Mouse (Mus musculus): ENCODE measurements around the gene BC030867. TPM values are rescaled to one million over a fixed set of nuclear protein-coding genes. Genes with fewer than 3 reads are reported as not detected.

The BC030867 gene
- polyA plus RNA-seq, 1 experiment from 2014 or later = 16.0 TPM

DNA sequence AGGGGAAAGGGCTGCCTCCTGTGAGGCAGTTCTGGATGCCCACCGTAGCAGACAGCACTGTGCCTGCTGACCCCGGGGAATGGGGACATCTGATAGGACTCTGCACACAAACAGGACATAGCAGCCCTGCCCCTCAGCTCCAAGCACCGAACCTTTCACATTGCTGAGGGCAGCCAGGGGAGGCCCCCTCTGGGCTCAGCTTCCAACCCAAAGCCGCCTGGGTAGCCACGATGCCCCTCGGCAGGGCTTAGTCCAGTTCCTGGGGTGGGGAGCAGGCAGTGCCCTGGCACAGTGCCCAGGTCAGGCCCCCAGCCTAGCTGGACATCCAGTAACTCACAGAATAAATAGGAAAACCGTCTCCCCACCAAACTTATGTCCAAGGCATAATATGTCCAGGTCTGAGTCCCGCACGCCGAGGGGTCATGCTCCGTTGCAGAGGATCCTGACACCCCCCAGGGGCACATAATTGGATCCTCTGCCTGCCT is 42.4 kb downstream of the BC030867 start:
- H3K27me3 ChIP-seq = no peaks in the 10 kb centered on the region
- no peak overlapping the region for H3K4me2 ChIP-seq (replicated peaks)
- no peak for ATAC-seq (ENCODE audit: insufficient number of reproducible peaks, low FRiP score, low TSS enrichment, low read depth)
- H3K9ac ChIP-seq = no peak overlapping the region
- no peak overlapping the region for H3K4me3 ChIP-seq (replicated peaks)
- H3K9me3 ChIP-seq (replicated peaks) = no peaks in the 10 kb centered on the region
- 74% methylated on average over 11 of the region's 11 CpGs for WGBS
- H3K27ac ChIP-seq (replicated peaks) = no peak overlapping the region
- H3K36me3 ChIP-seq = peaks cover 67% of the 10 kb centered on the region
- peaks cover 33% of the 10 kb centered on the region for H3K4me1 ChIP-seq

DNA sequence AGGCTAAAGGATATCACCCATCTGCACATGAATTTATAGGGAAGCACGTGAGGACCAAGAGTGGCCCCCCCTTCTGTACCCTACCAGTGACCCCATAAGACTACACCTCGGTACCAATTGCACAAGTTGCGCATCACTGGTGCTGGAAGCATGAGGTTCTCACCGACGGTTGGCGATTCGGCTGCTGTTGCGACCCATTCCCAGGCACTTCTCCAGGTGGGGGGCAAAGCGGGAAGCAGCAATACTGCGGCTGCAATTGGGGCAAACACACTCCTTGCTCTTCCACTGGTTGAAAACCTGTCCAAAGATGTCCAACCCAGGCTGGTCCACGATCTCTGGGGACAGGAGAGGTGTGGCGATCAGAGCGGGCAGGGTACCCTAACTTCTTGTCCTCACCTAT is 45.3 kb downstream of the BC030867 start:
- Histone ChIP-seq H3K4me2 (replicated peaks) (no peak overlapping the region), H3K27me3 (no peaks in the 10 kb centered on the region), H3K4me1 (peaks cover 25% of the 10 kb centered on the region), H3K9me3 (replicated peaks) (no peaks in the 10 kb centered on the region), H3K27ac (replicated peaks) (no peak overlapping the region), H3K9ac (no peak overlapping the region), H3K36me3 (peaks cover 48% of the 10 kb centered on the region), H3K4me3 (replicated peaks) (no peak overlapping the region)
- ATAC-seq (ENCODE audit: insufficient number of reproducible peaks, low FRiP score, low TSS enrichment, low read depth) = no peak
- 92% methylated on average over 13 of the region's 13 CpGs for WGBS

- H3K27me3 ChIP-seq = no peaks in the 10 kb centered on the region
- no peaks in the 10 kb centered on the region for H3K9me3 ChIP-seq (replicated peaks)
- peaks cover 47% of the 10 kb centered on the region for H3K36me3 ChIP-seq
- no peak for ATAC-seq (ENCODE audit: insufficient number of reproducible peaks, low FRiP score, low TSS enrichment, low read depth)
- H3K4me2 ChIP-seq (replicated peaks) = peak overlapping the region; percentile 2; the same call in 1 of the 2 replicates
- H3K4me3 ChIP-seq (replicated peaks) = peak overlapping the region; percentile 80
- peaks cover 25% of the 10 kb centered on the region for H3K4me1 ChIP-seq
- H3K9ac ChIP-seq = peak overlapping the region; percentile 82; the same call in 1 of the 2 replicates
- peak overlapping the region; percentile 99; the same call in 1 of the 2 replicates for H3K27ac ChIP-seq (replicated peaks)
- WGBS = 66% methylated on average over 5 of the region's 5 CpGs
Measured at GRCm38 (mm10) chr11:102294416-102294815, 45.7 kb downstream of the BC030867 start.

DNA sequence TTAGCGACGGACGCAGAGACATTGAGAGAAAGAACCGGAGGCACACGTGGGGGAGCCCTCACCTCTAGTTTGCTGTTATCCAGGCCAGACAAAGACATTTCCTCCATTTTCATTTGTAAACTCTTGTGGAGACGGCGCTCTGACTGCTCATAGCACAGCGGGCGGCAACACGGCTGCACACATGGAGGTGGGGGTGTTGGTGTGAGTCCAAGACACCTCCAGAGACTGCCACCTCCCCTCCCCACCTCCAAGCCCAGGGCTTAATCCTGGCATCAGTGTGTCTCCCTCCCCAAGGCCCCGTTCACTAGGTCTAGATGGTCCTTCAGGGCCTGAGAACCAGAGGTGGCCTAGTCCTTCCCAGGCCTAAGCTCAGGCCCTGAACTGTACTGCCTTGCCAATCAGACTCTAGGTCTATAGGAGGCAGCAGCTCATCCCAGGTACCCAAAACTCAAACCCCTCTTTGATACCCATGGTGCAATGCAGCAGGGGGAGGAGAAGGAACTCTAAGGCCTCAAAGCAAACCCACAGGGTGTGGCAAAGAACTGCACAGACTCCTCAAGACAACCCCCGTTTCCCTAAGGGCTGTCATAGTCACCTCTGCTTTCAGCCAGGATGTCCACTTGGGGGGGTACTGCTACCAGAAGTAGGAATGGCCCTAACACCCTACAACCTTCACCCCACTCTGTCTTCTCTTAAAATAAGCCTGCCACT is 46.4 kb downstream of the BC030867 start:
- no peak for ATAC-seq (ENCODE audit: insufficient number of reproducible peaks, low FRiP score, low TSS enrichment, low read depth)
- peak overlapping the region; percentile 80 for H3K4me3 ChIP-seq (replicated peaks)
- peaks cover 25% of the 10 kb centered on the region for H3K4me1 ChIP-seq
- WGBS = 50% methylated on average over 12 of the region's 12 CpGs
- H3K4me2 ChIP-seq (replicated peaks) = peak overlapping the region; percentile 87
- peaks cover 41% of the 10 kb centered on the region for H3K36me3 ChIP-seq
- peak overlapping the region; percentile 99 for H3K27ac ChIP-seq (replicated peaks)
- peak overlapping the region; percentile 82 for H3K9ac ChIP-seq
- H3K27me3 ChIP-seq = no peaks in the 10 kb centered on the region
- no peaks in the 10 kb centered on the region for H3K9me3 ChIP-seq (replicated peaks)

DNA sequence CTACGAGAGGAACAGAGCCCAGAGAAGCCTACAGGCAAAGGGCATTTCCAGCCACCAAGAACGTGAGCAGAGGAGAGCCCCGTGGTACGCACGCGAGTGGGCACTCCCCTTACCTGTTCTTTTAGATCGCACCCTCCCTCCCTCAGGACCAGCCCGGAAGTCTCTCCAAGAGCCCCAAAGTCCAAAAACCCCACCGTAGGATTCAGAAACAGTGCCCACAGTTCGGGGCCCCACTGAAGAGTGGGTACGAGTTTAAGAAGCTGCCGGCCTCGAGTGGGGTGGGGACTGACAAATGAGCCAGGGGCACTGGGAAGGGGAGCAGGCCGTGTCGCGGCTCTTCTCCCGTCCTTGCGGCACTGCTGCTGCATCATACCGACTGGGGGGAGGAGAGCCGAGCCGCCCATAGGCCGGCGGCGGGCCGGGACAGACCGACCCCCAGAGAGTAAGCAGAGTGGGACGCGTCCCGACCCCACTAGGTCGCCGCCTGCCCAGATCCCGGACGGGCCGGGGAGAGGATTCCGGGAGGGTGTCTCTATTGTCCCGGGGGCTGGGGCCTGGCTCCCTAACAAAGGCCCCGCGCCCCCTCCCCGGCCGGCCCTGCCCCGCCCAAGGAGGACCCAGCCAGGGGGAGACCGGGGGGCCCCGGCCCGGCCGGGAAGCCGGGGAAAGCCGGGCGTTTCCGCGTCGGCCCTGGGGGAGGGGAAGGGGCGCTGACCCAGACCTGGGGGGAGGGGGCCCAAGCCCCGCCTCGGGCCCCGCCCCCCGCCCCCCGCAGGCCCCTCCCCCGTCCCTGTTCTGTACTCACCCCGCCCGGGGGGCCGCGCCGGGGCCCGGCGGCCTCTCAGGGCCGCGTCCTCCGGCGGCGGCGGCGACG is 47.2 kb downstream of the BC030867 start:
- Histone ChIP-seq H3K4me2 (replicated peaks) (peak overlapping the region; percentile 87), H3K4me3 (replicated peaks) (peak overlapping the region; percentile 80), H3K9ac (peak overlapping the region; percentile 82), H3K27ac (replicated peaks) (peak overlapping the region; percentile 99), H3K9me3 (replicated peaks) (no peaks in the 10 kb centered on the region), H3K4me1 (peaks cover 25% of the 10 kb centered on the region), H3K36me3 (peaks cover 33% of the 10 kb centered on the region), H3K27me3 (no peaks in the 10 kb centered on the region)
- peak; percentile 48 for ATAC-seq (ENCODE audit: insufficient number of reproducible peaks, low FRiP score, low TSS enrichment, low read depth)
- under 1% methylated on average over 45 of the region's 73 CpGs for WGBS

DNA sequence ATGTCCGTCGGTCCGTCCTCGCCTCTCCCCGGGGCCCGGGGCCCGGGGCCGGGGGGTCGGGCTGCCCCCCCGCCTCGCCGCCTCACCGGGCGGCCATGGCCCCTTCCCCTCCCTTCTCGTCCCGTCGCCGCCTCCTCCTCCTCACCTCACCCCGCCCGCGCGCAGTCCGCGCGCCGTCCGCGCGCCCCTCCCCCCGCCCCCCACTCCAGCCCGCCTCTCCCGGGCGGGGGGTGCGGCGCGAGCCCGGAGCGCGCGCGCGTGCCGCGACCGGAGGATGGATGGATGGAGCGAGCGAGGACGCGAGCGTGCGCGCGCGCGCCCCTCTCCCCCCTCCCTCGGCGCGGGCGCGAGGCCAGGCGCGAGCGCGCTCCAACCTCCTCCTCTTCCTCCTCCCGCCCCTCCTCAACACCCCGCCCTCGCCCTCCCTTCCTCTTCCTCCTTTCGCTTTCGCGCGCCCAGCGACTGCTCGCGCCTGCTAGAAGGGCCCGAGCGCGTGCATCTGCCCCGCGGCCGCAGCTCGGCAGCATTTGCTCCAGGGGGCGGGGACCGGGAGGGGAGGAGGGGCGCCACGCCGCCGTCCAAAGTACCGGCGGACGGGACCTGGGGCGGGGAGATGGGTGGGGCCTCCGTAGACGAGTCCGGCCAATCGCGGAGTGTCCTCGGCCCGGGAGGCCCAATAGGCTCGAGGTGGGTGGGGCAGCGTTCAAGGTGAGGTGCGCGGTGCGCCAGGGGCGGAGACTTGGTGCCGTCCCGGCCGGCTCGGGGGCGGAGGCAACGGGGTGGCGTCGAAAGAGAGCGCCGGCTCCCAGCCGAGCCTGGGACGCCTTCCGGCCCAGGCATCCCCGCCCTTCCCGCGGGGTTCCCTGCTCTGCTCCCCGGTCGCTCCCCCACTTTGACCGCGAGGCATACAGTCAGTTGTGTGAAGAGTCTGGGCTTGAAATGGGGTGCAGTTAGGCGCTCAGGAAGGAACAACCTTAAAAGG is 48.1 kb downstream of the BC030867 start, which contains the start of gene Atxn7l3:
Gene Atxn7l3, minus strand, starts transcription at position 141 of the 982 bp plus-strand sequence.
- under 1% methylated on average over 73 of the region's 125 CpGs for WGBS

DNA sequence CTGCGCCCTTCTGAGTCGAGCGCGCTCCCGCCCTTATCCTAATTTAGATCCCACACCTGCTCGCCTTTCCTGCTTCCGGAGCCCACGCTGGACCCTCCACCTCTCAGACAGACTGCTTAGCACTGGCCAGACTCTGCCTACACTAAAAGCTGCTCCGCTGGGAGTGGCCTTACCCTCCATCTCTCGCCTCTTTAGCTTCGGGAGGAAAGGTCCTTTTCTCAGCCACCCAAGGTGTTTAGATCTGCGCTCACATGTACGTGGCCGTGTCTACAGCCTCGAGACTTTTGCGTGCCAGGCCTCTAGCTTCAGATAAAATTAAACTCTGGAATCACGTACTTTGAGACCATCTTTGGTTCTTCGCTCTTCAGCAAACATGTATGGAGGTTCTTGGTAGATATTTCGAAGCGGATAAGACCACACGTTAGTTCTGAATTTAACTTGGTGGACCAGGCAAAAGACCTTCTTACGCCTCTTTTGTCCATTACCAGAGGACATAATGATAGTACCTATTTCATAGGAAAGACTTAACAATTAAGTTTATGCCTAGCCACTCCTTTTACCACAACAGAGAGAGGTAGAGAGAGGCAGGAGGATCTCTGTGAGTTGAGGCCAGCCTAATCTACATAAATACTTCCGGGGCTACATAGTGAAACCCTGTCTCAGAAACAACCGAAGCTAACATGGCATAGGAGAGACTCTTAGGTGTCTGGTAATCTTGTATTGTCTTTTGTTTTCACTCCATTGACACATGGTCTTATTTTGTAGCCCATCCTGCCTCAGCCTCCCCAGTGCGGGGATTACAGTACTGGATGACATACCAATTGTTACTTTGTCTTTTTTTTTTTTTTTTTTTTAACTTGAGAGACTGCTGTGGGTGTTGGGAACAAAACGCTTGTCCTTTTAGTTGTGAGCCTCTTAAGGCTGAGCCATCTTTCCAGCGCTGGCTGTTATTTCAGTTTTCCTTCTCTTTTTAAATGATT is 49.2 kb downstream of the BC030867 start:
- H3K4me2 ChIP-seq (replicated peaks) = peak overlapping the region; percentile 87
- H3K27ac ChIP-seq (replicated peaks) = peak overlapping the region; percentile 99
- H3K9me3 ChIP-seq (replicated peaks) = no peaks in the 10 kb centered on the region
- peak overlapping the region; percentile 80 for H3K4me3 ChIP-seq (replicated peaks)
- peaks cover 13% of the 10 kb centered on the region for H3K36me3 ChIP-seq
- peak; percentile 6; the same call in 1 of the 2 replicates for ATAC-seq (ENCODE audit: insufficient number of reproducible peaks, low FRiP score, low TSS enrichment, low read depth)
- WGBS = 23% methylated on average over 27 of the region's 27 CpGs
- H3K9ac ChIP-seq = peak overlapping the region; percentile 58
- peaks cover 25% of the 10 kb centered on the region for H3K4me1 ChIP-seq
- H3K27me3 ChIP-seq = no peaks in the 10 kb centered on the region

More for the DNA sequence above, 48.1 kb downstream of the BC030867 start, which contains the start of gene Atxn7l3:
- H3K4me1 ChIP-seq = peaks cover 25% of the 10 kb centered on the region
- H3K36me3 ChIP-seq = peaks cover 24% of the 10 kb centered on the region
- peak within 1 kb of the TSS; percentile 99 for H3K27ac ChIP-seq (replicated peaks)
- no peaks in the 10 kb centered on the region for H3K9me3 ChIP-seq (replicated peaks)
- H3K4me3 ChIP-seq (replicated peaks) = peak within 1 kb of the TSS; percentile 80
- ATAC-seq (ENCODE audit: insufficient number of reproducible peaks, low FRiP score, low TSS enrichment, low read depth) = peak; percentile 95
- H3K27me3 ChIP-seq = no peaks in the 10 kb centered on the region
- H3K9ac ChIP-seq = peak within 1 kb of the TSS; percentile 82
- peak within 1 kb of the TSS; percentile 87 for H3K4me2 ChIP-seq (replicated peaks)

DNA sequence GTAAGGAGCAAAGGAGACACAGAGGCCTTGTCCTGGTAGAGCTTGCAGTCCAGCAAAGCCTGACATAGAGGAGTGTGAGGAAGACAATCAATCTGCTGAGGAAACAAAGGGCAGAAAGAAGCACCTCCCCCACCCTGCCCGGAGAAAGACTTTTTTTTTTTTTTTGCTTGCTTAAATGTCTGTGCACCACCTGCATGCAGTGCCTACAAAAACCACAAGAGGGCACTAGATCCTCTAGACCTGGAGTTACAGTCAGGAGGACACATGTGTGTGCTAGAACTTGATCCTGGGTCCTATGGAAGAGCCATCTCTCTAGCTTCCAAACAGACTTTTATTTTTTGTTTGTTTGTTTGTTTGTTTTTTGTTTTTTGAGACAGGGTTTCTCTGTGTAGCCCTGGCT is 51.2 kb downstream of the BC030867 start:
- no peaks in the 10 kb centered on the region for H3K9me3 ChIP-seq (replicated peaks)
- H3K36me3 ChIP-seq = no peaks in the 10 kb centered on the region
- H3K4me2 ChIP-seq (replicated peaks) = no peak overlapping the region
- H3K9ac ChIP-seq = no peak overlapping the region
- H3K27ac ChIP-seq (replicated peaks) = no peak overlapping the region
- 19% methylated on average over 1 of the region's 1 CpGs for WGBS
- ATAC-seq (ENCODE audit: insufficient number of reproducible peaks, low FRiP score, low TSS enrichment, low read depth) = no peak
- H3K27me3 ChIP-seq = no peaks in the 10 kb centered on the region
- peaks cover 14% of the 10 kb centered on the region for H3K4me1 ChIP-seq
- no peak overlapping the region for H3K4me3 ChIP-seq (replicated peaks)

DNA sequence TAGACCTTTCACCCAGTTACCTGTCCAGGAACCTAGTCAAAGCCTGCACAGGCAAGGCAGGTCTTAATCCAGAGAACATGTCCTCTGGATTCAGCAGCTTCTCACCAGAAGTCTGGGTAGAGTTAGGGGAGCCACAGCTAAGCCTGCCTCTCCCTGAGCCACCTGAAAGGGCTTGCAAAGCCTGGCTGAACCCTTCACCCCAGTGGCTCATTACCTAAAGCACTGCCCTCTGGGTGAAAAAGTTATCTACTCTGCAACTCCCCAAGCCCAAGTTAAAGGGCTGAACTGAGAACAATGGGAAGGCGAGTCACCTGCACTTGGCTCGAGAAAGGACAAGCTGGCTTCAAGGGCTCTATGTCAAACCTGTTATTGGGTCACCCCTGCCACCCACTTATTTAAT is 55.5 kb downstream of the BC030867 start:
- WGBS = 54% methylated on average over 2 of the region's 2 CpGs
- Histone ChIP-seq H3K27me3 (no peaks in the 10 kb centered on the region), H3K36me3 (peaks cover 33% of the 10 kb centered on the region), H3K9ac (no peak overlapping the region), H3K4me2 (replicated peaks) (no peak overlapping the region), H3K27ac (replicated peaks) (no peak overlapping the region), H3K4me1 (peaks cover 8% of the 10 kb centered on the region), H3K9me3 (replicated peaks) (no peaks in the 10 kb centered on the region), H3K4me3 (replicated peaks) (no peak overlapping the region)
- no peak for ATAC-seq (ENCODE audit: insufficient number of reproducible peaks, low FRiP score, low TSS enrichment, low read depth)

Data from embryonic facial prominence, embryonic 15.5 days (tissue).